Mouse (Mus musculus): ENCODE results near the gene Gsta2. TPM values are rescaled to one million over a fixed set of nuclear protein-coding genes. Genes with fewer than 3 reads are reported as not detected.
"Not testable (repeated sequence)": the region's sequence is repeated elsewhere in the genome, so short reads cannot be mapped to it uniquely, and the experiment has no call there.

Gene Gsta2
- polyA plus RNA-seq, 1 experiment from 2014 or later: not detected

DNA sequence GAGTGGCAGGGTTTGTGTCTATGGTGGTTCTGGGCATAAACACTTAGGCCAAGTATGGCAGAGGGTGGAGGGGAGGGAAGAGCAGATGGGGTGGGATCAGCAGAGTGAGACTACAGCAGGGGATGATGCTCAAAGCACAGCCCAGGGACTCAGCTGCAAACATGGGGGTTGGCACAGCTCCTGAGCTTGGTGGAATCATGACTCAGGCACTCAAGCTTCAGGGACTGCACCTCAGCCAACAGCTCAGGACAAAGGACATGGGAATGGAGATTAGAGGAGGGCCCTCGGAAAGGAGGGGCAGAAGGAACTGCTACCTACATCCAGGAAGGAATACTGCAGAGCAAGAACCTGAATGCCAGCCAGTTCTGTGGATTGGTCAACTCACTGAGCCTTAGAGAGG is 56.4 kb downstream of the Gsta2 start:
- WGBS: 57% methylated on average over 1 of the region's 1 CpGs
- ATAC-seq (ENCODE audit: low FRiP score, low TSS enrichment); H3K27me3 ChIP-seq (ENCODE audit: control insufficient read depth, insufficient read depth, low read length); H3K4me1 ChIP-seq (ENCODE audit: control insufficient read depth, insufficient read depth, low read length); H3K4me2 ChIP-seq (ENCODE audit: low read length); H3K36me3 ChIP-seq (ENCODE audit: control insufficient read depth, insufficient read depth, low read length); H3K27ac ChIP-seq (replicated peaks; ENCODE audit: low read depth, low read length); DNase-seq; H3K9ac ChIP-seq (replicated peaks; ENCODE audit: low read length); H3K9me3 ChIP-seq (ENCODE audit: control insufficient read depth, low read length); H3K4me3 ChIP-seq (replicated peaks; ENCODE audit: low read depth, low read length): not testable (repeated sequence)

DNA sequence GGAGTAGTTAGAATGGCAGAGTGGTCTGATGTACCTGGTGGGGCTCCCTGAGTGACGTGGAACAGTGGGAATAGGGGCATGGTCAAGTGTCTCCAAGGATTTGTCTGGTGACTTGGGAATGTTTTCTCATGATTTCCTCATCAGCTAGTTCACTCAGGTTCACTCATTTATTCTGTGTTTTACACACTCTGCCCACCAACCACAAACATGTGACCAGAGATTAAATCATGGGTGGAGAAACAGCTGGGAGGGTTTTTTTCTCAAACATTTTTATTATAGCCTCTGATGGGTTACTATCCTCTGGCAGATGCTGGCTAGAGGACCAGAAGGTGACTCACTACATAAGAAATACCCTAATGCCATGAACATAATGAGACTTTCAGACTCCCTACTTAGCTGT is 57.4 kb downstream of the Gsta2 start:
- no peaks in the 10 kb centered on the region for H3K36me3 ChIP-seq (ENCODE audit: control insufficient read depth, insufficient read depth, low read length)
- H3K27me3 ChIP-seq (ENCODE audit: control insufficient read depth, insufficient read depth, low read length): no peaks in the 10 kb centered on the region
- DNase-seq (no peak), ATAC-seq (ENCODE audit: low FRiP score, low TSS enrichment) (no peak)
- H3K9ac ChIP-seq (replicated peaks; ENCODE audit: low read length): no peak overlapping the region
- H3K4me3 ChIP-seq (replicated peaks; ENCODE audit: low read depth, low read length): no peak overlapping the region
- 70% methylated on average over 1 of the region's 1 CpGs for WGBS
- no peaks in the 10 kb centered on the region for H3K9me3 ChIP-seq (ENCODE audit: control insufficient read depth, low read length)
- H3K4me1 ChIP-seq (ENCODE audit: control insufficient read depth, insufficient read depth, low read length): no peaks in the 10 kb centered on the region
- H3K4me2 ChIP-seq (ENCODE audit: low read length): no peak overlapping the region
- no peak overlapping the region for H3K27ac ChIP-seq (replicated peaks; ENCODE audit: low read depth, low read length)

- not testable (repeated sequence) for H3K4me2 ChIP-seq (ENCODE audit: low read length); H3K4me3 ChIP-seq (replicated peaks; ENCODE audit: low read depth, low read length); H3K9me3 ChIP-seq (ENCODE audit: control insufficient read depth, low read length); ATAC-seq (ENCODE audit: low FRiP score, low TSS enrichment); H3K4me1 ChIP-seq (ENCODE audit: control insufficient read depth, insufficient read depth, low read length); H3K36me3 ChIP-seq (ENCODE audit: control insufficient read depth, insufficient read depth, low read length); H3K27ac ChIP-seq (replicated peaks; ENCODE audit: low read depth, low read length); H3K27me3 ChIP-seq (ENCODE audit: control insufficient read depth, insufficient read depth, low read length); H3K9ac ChIP-seq (replicated peaks; ENCODE audit: low read length)
- DNase-seq: peak; percentile 81
- 15% methylated on average over 6 of the region's 6 CpGs for WGBS
Measured at GRCm38 (mm10) chr9:78296089-78296488, 59.5 kb downstream of the Gsta2 start.

- H3K9me3 ChIP-seq (ENCODE audit: control insufficient read depth, low read length); H3K27ac ChIP-seq (replicated peaks; ENCODE audit: low read depth, low read length); H3K4me3 ChIP-seq (replicated peaks; ENCODE audit: low read depth, low read length); H3K9ac ChIP-seq (replicated peaks; ENCODE audit: low read length); H3K4me1 ChIP-seq (ENCODE audit: control insufficient read depth, insufficient read depth, low read length); ATAC-seq (ENCODE audit: low FRiP score, low TSS enrichment); H3K4me2 ChIP-seq (ENCODE audit: low read length); DNase-seq; H3K36me3 ChIP-seq (ENCODE audit: control insufficient read depth, insufficient read depth, low read length); H3K27me3 ChIP-seq (ENCODE audit: control insufficient read depth, insufficient read depth, low read length): not testable (repeated sequence)
- 82% methylated on average over 4 of the region's 7 CpGs for WGBS
Measured at GRCm38 (mm10) chr9:78294781-78295180, 60.8 kb downstream of the Gsta2 start.

DNA sequence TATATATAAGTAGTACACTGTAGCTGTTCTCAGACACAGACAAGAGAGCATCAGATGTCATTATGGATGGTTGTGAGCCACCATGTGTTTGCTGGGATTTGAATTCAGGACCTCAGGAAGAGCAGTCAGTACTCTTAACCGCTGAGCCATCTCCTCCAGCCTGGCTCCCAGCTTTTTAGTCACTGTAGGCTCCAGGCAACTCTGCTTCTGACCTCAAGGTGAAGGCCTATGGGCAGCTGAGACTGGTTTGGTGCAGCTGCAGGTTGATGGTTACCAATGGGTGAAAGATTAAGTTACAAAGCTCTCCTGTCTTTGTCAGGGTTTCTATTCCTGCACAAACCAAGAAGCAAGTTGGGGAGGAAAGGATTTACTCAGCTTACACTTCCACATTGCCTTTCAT is 61.9 kb downstream of the Gsta2 start:
- 65% methylated on average over 1 of the region's 1 CpGs for WGBS
- not testable (repeated sequence) for H3K36me3 ChIP-seq (ENCODE audit: control insufficient read depth, insufficient read depth, low read length); H3K4me3 ChIP-seq (replicated peaks; ENCODE audit: low read depth, low read length); H3K4me2 ChIP-seq (ENCODE audit: low read length); ATAC-seq (ENCODE audit: low FRiP score, low TSS enrichment); H3K9ac ChIP-seq (replicated peaks; ENCODE audit: low read length); H3K27me3 ChIP-seq (ENCODE audit: control insufficient read depth, insufficient read depth, low read length); H3K9me3 ChIP-seq (ENCODE audit: control insufficient read depth, low read length); H3K27ac ChIP-seq (replicated peaks; ENCODE audit: low read depth, low read length); DNase-seq; H3K4me1 ChIP-seq (ENCODE audit: control insufficient read depth, insufficient read depth, low read length)

GRCm38 (mm10) chr9:78292462-78292861 is 63.1 kb downstream of the Gsta2 start:
- not testable (repeated sequence) for H3K9me3 ChIP-seq (ENCODE audit: control insufficient read depth, low read length); H3K4me1 ChIP-seq (ENCODE audit: control insufficient read depth, insufficient read depth, low read length); H3K36me3 ChIP-seq (ENCODE audit: control insufficient read depth, insufficient read depth, low read length); H3K27ac ChIP-seq (replicated peaks; ENCODE audit: low read depth, low read length); H3K9ac ChIP-seq (replicated peaks; ENCODE audit: low read length); H3K27me3 ChIP-seq (ENCODE audit: control insufficient read depth, insufficient read depth, low read length); DNase-seq; ATAC-seq (ENCODE audit: low FRiP score, low TSS enrichment); H3K4me2 ChIP-seq (ENCODE audit: low read length); H3K4me3 ChIP-seq (replicated peaks; ENCODE audit: low read depth, low read length)
- WGBS: 89% methylated on average over 8 of the region's 8 CpGs

DNA sequence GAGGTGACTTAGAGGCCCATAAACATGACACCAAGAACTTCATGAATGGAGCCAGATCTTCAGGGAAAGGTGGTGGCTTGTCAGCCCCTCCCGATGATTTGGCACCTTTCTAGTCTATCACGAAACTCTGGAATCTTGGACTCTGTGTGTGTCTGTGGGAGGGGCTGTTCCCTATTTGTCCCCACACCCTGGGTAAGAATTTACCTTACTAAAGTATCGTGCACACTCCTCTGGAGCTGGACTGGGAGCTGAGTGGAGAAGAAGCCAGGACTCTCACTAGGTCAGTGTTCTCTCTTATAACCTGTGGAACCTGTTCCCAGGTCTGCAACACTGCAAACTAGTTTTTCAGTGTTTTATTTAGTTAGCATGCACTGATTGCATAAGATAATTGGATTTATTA is 65.9 kb downstream of the Gsta2 start, which contains the start of gene Gm10639:
Gene Gm10639 (plus strand): TSS at position 201 of the 400 bp plus-strand sequence.
- not testable (repeated sequence) for ATAC-seq (ENCODE audit: low FRiP score, low TSS enrichment); H3K36me3 ChIP-seq (ENCODE audit: control insufficient read depth, insufficient read depth, low read length); H3K4me1 ChIP-seq (ENCODE audit: control insufficient read depth, insufficient read depth, low read length); H3K27ac ChIP-seq (replicated peaks; ENCODE audit: low read depth, low read length); H3K9me3 ChIP-seq (ENCODE audit: control insufficient read depth, low read length); DNase-seq; H3K27me3 ChIP-seq (ENCODE audit: control insufficient read depth, insufficient read depth, low read length); H3K9ac ChIP-seq (replicated peaks; ENCODE audit: low read length); H3K4me2 ChIP-seq (ENCODE audit: low read length); H3K4me3 ChIP-seq (replicated peaks; ENCODE audit: low read depth, low read length)
- WGBS: 84% methylated on average over 3 of the region's 3 CpGs

- ATAC-seq (ENCODE audit: low FRiP score, low TSS enrichment); H3K4me2 ChIP-seq (ENCODE audit: low read length); H3K4me3 ChIP-seq (replicated peaks; ENCODE audit: low read depth, low read length); H3K9me3 ChIP-seq (ENCODE audit: control insufficient read depth, low read length); H3K9ac ChIP-seq (replicated peaks; ENCODE audit: low read length); DNase-seq; H3K36me3 ChIP-seq (ENCODE audit: control insufficient read depth, insufficient read depth, low read length); H3K27me3 ChIP-seq (ENCODE audit: control insufficient read depth, insufficient read depth, low read length); H3K4me1 ChIP-seq (ENCODE audit: control insufficient read depth, insufficient read depth, low read length); H3K27ac ChIP-seq (replicated peaks; ENCODE audit: low read depth, low read length): not testable (repeated sequence)
- 94% methylated on average over 1 of the region's 1 CpGs for WGBS
Measured at GRCm38 (mm10) chr9:78289063-78289462, 66.5 kb downstream of the Gsta2 start.

GRCm38 (mm10) chr9:78282002-78282711 is 73.4 kb downstream of the Gsta2 start:
- H3K4me2 ChIP-seq (ENCODE audit: low read length); H3K9ac ChIP-seq (replicated peaks; ENCODE audit: low read length); H3K36me3 ChIP-seq (ENCODE audit: control insufficient read depth, insufficient read depth, low read length); DNase-seq; H3K4me3 ChIP-seq (replicated peaks; ENCODE audit: low read depth, low read length); H3K27ac ChIP-seq (replicated peaks; ENCODE audit: low read depth, low read length); H3K9me3 ChIP-seq (ENCODE audit: control insufficient read depth, low read length); H3K27me3 ChIP-seq (ENCODE audit: control insufficient read depth, insufficient read depth, low read length); H3K4me1 ChIP-seq (ENCODE audit: control insufficient read depth, insufficient read depth, low read length); ATAC-seq (ENCODE audit: low FRiP score, low TSS enrichment): not testable (repeated sequence)
- 90% methylated on average over 4 of the region's 4 CpGs for WGBS

All from midbrain, embryonic 14.5 days (tissue).